Mouse (Mus musculus): Measurements from ENCODE around the gene Barhl1. TPM values are rescaled to one million over a fixed set of nuclear protein-coding genes. Genes with fewer than 3 reads are reported as not detected.

Gene Barhl1
- total RNA-seq, 2 experiments from 2014 or later = not detected

DNA sequence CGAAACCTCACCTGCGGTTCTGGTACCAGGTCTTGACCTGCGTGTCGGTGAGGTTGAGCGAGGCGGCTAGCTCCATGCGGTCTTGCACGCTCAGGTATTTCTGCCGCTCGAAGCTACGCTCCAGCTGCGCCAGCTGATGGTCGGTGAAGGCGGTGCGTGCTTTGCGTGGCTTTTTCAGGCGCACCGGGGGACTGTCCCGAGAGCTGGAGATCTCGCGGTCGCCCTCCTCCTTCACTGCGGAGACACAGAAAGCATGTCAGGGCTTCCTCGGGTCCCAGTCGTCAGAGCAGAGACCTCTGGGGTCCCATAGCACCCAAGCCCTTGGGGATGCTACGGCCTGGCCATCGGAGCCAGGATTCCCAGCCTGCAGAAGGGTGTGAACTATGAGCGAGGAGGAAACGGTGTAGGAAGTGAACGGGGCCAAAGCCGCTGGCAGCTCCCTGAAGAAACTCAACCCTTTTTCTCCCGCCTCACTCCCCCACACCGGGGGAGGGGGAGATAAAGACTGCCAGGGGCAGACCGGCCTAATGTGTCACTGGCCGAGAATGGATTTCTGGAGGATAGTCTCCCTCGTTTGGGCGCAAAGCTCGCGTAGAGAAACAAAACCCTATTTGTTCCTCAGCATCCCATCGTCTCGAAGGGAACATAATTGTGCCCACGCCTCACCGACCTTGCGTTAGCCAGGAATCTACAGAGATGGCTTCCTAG lies 5.0 kb downstream of the Barhl1 start:
- no peak for DNase-seq

DNA sequence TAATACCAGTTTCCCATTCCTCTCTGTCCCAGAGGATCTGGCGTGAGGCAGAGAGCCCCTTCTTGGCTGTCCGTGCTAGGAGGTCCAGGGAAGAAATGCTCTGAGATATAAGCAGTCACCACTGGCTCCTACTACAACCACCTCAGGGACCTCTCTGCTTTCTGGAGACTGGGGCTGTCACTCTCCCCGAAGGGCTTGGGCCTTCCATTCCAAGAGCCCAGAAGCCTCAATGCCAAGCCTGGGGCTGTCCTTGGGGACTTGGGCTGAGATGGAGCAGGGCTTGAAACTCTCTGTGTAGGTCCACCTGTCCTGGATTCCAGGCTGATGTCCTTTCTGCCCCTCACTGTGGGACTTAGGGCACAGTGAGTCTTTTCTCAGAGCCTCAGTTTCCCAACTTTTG lies 5.6 kb downstream of the Barhl1 start:
- DNase-seq = no peak

DNA sequence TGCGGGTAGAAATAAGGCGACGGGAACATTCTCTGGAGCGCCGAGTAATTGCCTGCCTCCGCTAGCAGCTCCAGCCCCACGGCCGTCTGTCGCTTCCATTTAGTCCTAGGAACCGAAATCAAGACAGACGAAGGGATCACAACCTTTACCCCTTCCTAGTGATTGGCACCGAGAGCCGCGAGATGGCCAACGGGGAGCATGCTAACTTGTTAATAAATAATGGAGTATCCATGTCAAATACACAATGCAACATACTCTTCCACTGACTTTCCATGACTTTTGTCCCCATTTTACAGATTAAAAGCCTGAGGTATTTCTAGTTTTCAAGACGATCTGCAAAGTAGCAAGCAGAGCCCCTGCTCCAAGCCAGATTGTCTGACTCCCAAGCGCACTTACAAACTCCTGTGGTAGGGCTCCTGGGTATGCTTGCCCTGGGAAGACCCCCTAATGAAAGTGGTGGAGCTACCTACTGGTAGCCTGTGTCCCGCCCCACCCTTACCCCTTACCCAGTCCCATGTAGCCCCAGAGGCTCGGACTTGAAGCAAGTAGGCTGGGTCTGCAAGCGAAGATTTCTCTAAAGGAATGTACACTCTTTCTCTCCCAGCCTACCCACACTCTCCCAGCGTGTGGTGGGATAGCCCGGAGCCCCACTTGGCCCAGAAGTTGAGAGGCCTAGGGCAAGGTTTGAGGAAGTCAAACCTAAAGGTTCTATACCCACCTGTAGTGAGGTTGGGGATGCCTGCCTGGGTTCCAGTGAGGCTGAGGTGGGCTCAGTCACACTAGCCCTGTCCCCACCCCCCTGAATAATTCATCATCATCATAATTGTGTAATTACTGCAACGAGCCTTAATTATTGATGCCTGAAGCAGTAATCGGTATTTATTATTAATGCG lies 6.4 kb downstream of the Barhl1 start:
- no peak for DNase-seq

DNA sequence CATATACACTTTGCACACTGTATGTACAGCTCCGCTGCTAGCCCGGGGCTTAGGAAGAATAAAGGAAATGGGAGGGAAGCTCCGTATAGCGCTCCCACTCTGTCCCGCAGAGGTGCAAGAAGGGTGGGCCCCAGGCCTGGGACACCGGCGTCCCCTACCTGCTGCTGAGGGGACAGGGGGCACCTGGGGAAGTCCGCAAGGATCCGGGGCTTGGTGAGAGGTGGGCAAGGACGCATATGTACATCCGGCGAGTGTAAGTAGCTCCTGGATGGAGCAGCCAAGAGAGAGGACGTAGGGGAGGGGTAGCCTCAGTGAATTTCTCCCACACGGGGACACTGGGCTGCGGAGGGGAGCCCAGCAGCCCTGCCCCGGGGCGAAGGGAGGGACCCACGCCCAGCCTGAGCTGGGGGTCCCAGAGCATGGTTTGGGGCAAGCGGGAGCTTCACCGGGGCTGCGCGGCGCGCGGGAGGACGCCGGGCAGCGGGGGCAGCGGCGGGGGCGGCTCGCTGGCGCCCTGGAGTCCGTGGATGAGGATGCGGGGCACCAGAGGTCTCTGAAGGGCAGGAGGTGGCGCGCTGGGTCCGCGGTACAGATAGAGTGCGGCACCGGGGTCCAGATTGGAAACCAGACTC lies 7.2 kb downstream of the Barhl1 start:
- DNase-seq = no peak

DNA sequence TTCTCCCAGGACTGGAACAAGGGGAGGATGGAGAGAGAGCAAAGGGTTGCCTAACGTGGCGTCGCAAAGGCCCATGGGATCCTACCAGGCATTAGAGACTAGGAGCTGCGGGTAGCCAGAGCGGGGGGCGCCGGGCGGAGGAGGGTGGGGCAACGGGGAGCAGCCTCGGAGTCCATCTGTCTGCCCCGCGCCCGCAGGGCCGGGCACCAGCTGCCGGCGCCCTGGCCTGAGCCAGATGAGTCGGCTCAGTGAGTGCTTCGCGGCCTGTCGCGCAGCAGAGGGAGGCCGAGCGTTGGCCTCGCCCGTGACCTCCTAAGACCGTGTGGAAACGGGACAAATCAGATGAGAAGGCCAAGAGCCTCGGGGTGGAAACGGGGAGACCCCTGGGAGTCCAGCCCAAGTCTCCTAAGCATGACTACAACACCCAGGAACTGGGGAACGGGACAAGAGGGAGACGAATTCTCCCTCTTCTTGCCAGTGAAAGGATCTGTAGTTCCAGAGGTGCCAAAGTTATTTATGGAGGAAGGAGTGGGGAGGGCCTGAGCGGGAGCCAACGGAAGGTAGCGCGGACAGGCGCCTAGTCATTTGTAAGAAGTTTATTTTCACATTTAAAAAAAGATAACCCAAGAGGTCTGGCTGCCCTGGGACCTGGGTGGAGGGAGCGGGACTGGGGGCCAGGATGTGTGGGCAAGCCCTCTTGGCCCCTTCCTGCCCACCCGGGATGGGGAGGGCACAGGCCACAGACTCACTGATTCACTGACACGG lies 7.9 kb downstream of the Barhl1 start:
- DNase-seq = no peak

DNA sequence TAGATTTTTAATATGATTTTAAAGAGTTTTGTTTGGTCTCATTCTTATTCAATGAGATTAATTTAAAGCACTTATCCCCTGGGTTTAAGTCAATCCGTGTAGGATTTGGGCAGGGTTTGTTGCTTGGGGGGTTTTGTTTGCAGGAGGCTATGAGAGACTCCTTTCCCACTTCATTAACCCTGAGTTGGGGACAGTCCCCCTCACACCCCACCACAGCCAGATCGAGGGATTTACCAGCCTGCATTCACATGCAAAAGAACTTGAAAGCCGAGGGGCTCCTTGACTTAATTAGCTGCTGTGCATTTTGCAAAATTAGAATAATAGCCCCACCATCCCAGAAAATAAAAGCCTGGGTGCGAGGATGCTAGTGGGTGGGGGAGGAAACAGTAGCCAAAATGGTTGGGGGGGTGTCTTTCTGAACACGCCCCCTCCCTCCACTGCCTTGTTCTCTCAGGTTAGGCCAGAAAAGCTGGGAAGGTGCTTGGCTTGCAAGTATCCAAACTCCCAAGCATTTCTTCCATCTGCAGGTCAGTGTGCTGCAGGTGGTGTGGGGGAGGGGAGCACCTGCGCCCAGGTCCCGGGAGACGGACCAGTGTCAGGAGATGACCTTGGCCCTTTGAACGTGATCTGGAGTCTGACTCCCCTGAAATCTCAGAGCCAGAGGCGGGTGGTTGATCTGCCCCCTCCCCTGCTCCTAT lies 8.6 kb downstream of the Barhl1 start:
- no peak for DNase-seq

DNA sequence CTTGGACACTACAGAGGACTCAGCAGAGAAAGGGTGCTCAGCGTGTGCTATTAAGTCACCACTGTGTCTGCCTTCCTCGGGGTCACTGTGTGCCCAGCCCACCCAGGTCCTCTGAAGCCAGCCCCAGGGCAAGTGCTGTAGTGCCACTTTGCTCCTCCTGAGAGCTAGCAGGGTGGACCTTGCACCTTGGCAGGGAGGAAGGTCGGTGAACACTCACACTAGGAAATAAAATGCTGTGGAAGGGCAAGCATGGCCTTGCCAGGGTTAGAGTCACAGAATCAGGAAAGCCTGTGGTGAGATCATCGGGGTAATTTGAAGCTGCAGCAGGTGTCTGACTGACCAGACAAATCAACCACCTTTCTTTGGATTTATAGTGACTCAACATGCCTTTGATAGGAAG lies 10.9 kb downstream of the Barhl1 start:
- DNase-seq = no peak

DNA sequence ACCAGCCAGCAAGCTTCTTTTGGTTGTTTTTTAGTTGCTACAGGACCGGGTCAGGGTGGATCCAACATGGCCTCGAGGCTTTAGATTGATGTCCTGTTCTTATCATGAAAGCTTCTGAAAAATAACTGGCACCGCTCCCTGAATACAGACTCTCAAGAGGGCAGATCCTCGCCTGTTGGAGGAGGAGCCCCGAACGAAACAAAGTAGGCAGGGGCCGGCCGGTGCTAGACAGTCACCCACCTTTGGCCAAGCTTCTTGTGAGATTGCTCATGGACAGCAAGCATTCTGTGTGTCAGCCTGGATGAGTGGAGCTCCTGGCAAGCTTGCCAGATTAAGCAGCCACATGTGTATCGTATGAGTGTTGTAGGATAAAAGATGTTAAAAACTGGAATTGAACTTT lies 11.7 kb downstream of the Barhl1 start:
- no peak for DNase-seq

DNA sequence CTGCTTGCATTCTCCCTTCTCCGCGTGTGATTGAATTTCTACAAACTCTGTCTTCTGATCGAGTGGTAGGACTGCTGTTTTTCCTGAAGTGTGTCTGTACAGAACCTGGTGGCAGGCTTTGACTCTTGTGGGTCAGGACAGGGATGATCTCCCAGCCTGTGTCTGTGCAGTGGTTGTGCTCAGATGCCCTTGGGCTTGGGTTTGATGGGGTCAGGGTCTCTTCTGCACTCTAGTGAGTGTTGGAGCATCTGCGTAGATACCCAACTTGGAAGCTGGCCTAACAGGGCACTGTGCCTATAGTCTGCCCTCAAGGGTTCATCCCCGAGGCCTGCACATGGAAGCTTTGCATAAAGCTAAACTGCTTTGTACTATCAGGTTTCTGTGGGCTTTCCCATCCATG lies 12.6 kb downstream of the Barhl1 start:
- no peak for DNase-seq

DNA sequence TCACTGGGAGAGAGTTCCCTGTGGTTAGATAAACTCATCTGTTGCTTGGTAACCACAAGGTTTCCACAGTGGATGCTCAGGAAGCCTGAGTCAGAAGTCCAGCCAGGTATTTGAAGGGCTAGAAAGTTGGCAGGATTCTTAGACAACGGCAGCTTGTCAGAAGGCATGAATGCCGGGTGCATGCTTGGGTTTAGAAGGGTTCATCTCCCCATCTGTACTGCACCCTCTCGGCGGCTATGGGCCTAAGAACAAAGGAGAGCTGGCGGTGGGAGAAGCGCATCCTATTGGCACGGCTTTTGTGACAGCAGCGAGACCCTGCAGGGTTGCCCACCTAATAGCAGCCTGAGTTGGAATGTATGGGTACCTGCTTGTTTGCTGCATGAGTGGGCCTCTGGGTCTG lies 14.2 kb downstream of the Barhl1 start:
- DNase-seq = no peak

DNA sequence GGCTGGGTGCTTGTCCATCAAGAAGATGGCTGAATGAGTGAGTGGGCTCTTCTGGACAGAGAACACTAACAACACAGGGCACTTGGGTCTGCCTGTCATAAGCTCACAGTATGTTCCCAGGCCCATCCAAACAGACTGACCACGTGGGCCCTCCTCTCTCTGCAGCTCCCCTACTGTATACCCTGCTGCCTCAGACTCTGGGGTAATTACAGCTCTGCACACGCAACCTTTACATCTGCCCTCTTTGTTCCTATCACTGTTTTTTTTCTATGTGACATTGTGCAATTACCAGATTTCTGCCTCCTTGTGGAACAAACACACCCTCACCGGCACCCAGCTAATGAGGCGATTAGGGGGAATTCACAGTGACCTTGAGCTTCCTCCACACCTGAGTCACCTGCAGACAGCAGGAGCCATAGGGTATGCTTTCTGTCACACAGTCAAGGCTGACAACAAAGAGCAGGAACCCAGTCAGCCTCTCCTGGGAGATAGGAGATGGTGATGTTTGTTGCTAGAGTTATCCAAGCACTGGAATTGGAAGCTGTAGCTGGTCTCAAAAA lies 19.0 kb downstream of the Barhl1 start:
- no peak for DNase-seq

DNA sequence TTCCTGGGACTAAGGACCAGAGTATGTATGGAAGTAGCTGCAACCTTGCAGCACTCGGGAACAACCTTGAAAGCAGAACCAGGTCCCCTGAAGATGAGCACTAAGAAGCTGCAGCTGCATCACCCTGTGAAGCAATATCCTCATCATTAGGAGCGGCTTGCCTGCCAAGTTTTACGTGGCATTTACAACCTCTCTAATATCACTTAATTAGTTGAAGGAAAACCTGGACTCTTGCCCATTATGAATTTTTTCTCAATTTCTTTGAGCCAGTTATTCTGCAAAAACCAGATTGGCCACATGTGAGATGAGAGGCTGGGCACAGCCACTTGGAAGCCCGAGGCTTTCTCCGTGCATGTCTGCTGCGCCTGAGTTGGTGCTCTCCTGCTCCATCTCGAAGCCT lies 20.6 kb downstream of the Barhl1 start:
- DNase-seq = no peak

DNA sequence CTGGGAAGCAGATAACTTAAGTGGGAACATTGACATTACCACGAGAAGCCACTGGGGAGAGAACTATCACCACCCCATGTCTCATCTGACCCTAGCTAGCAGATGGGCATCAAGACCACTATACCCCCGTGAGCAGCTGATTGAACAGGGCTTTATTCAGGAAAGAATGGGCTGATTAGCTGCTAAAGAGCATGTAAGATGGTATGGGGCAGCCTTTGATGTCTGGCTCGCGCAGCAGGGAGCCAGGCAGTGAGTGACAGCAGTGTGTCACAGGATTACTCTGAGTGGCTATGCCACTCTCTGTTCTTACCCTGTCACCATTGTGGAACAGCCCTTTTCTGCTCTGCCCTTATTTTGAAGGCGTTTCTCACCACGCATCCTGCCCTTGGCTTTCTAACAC lies 22.9 kb downstream of the Barhl1 start:
- DNase-seq = no peak

DNA sequence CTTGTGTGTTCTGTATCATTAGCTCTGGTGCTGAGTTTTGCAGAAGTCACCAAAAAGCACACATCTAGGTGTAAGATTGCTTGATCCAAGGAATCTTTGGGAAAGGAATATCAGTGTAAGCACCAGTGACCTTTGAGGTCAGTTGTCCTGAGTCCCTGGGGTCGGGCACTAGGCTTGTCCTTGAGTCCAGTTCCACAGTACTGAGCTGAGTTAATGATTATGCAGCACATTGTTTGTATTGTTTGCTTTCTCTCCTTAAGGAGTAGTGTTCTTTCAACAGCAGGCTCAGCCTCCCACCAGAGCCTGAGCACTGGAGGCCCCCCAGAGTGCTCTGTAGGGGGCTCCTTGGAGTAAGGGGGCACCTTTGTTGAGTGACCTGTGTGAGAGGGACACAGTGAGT lies 23.7 kb downstream of the Barhl1 start:
- DNase-seq = no peak

DNA sequence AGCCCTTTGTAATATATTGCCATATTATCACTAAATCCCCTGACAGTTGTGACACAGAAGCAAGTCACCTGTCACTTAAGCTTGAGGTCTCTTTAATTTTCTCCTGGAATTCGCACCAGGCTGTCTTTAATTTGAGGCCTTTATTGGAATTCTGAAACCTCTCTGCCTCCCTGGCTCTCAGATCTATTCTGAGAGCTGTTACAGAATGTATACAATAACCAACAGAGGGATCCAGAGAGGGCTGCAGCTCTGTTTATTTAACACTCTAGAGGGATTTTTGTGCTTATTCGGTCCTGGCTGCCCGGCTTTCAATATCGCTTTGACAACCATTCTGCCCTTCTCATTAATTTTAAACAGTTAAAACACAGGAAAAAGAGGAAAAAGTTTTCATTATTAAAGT lies 31.6 kb downstream of the Barhl1 start:
- no peak for DNase-seq

DNA sequence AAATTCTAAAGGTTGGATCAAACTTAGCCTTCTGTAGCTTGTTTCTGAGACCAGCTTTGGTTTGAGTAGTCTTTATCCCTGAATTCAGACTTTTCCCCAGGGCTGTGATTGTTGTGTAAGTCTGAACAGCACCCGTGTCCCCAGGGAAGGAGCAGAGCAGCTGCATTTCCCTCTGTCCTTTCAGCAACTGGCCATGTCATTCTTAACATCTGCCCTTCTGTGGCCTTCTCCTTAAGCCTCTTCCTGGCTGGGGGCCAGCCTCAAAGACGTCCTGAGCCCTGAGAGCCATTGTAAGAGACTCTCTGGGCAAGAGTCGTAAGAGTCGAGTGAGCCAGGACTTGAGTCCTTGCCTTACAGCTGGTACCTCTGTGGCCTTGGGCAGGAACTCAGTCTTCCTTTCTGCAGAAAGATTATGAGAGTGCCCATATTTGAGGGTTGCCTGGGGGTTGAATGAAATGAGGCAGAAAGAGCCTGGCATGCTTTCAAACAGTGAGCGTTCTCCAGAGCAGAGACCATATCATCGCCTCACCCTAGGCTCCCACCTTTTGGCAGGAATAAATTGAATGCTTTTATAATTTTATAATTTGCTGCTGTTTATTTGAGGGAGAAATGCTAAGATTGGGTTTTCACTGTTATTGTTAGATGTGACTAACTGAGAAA lies 33.5 kb downstream of the Barhl1 start:
- DNase-seq = no peak

DNA sequence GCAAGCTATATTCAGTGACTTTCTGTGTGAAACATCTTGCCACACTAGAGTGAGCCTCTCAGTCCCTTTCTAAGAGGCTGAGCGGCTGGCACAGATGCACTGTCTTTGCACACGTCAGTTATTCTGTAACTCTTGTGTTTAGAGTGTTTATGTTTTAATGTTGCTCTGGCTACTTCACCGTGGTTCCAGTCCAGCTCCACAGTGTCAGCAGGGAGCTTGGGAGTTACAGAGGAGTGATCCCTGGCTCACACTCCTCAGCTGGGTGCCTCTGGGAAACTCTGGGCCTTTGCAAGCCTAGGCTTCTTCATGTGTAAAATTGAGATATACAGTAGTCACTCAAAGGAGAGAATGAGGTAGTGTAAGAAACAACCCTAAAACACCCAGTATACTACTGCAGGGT lies 34.4 kb downstream of the Barhl1 start:
- no peak for DNase-seq

DNA sequence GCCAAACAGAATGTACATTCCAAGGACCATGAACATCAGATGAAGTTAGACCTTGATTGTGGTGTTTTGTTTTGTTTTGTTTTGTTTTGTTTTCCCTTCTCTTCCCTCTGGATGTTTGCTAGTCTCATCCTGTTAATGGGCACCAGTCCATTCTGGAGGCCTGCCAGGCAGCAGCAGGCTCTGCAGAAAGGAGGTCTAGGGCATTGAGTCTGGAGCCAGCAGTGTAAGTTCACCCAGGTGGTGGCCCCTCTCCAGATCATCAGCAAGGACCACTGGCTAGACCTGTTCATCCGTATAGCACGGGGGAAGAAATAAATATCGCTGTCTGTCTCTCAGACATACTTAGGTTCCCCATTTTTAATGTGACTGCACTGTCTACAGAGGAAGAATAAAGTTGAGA lies 35.2 kb downstream of the Barhl1 start:
- no peak for DNase-seq

DNA sequence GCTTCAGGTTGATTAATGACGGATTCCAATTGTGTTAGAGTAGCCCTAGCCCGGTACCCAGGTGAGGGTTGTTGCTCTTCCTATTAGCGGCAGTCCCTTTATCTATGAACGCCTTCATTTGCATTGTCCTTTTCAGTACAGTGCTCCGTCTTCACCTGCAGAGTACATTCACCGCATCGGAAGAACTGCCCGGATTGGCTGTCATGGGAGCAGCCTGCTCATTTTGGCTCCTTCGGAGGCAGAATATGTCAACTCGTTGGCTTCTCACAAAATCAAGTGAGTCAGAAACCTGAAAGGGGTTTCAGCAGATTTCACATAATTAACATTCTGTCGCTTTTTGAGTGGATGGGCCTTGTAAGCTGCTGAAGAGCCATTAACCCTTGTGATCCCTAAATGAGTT lies 40.9 kb downstream of the Barhl1 start:
- no peak for DNase-seq

DNA sequence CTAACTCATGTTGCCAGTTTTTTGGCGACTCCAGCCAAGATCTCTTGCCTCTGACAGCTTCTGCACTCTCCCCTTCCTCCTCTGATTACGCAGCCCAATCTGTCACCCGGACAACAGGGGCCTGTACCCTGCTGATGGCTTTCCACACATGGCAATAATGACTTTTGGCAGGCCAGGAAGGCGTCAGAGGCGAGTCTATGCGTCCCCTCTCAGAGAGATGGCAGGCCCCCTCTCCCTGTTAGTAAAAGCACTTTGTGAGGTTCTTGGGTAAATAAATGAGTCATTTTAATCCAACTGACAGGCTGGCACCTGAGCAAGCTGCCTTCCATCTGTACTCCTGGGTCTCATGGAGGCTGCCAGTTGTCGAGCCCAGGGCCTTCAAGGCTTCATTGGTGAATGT lies 49.0 kb downstream of the Barhl1 start:
- peak; percentile 7 to 9 for DNase-seq

DNA sequence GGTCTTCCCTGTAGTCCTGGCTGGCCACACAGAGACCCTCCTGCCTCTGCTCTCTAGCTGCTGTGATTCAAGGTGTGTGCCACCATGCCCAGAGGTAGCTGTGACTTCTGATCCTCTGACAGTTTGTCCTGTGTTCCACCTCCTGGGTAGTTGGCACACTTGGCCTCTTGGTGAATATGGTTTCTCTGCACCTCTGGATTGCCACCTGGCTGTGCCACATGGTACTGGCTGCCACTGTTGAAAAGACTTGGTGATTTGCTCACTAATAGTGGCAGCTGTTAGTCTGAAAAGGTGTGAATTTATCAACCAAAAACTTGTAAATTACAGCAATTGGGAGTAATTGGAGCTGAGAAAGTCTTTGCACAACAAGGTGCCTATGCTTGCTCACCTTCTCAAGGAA lies 52.6 kb downstream of the Barhl1 start:
- DNase-seq = no peak

Measured in layer of hippocampus, postnatal 36 days (tissue).